Mouse (Mus musculus) gastrocnemius, adult 8-10 months (tissue): ENCODE data around the gene Gja4. TPM values are rescaled to one million over a fixed set of nuclear protein-coding genes. Genes with fewer than 3 reads are reported as not detected.

ENCODE experiments used
- DNase-seq, 2 experiments: peaks; one replicate each; pipeline ENCODE4 v3.0.0; 2022; ENCODE audit warnings: low spot score in 2 of 2
- total RNA-seq, 4 experiments: library from RNA; stranded (reverse); gene quantifications; 2 replicates each; pipeline ENCODE4 v1.2.4; 2022

The Gja4 gene
- total RNA-seq = 1 to 10 TPM; 1.8 to 4.2 (median 2.3) TPM

DNA sequence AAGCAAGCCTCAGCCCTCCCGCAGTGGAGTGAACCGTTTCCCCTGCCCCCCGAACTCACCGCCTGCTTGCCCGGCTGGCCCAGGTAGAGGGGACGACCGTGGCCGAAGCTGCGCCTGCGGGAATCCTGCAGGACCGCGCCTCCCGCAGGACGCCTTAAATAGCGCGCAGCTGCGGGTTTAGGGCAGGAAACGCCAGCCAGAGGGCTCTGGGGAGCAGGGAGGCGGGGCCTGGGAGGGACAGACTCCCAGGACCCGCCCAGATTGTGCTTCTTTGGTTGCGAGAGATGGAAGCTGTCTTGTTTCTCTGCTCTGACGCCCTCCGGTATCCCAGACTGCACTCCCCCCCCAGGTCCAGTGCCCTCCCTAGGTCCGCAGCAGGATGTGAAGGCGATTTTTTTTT lies at the start of gene Gja4:
Gja4 (minus strand) TSS at position 179 of the 400 bp plus-strand sequence.
- peak; percentile 35 to 57 for DNase-seq

DNA sequence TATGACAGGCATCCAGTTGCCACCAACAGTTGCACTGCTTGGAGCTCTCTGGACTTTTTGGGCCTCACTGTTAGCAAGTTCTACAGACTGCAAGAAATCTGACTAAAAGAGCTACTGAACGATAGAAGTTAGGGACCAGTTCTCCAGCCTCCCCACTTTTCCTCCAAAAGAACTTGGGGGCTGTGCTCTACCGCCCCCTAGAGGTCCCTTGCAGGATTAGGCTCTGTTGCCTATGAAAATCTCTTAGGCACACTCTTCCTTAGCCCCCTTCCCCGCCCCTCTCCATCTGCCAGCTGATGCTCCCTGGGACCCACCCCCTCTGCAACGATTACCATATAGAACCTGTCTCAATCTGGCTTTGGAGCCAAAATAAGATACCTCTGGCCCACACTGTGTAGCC lies 49.5 kb upstream of the Gja4 start:
- DNase-seq = no peak

DNA sequence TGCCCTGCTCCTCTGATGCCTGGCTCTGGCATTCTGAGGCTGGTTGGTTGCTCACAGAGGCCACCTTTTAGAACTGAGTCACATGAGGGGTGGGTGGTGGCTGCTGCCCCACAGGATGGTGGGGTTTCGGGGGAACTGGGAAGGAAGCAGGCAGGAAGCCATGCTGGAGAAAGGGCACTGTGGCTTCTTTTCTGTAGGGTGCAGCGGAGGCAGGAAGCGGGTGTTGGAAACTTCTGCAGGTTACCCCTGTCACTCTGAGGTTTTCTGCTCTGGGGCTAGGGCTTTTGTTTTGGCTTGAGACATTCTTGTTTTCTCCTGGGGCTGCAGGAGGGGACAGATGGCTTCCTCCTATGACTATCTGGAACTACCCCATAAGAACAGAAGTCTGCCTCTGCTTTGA lies 48.7 kb upstream of the Gja4 start:
- no peak for DNase-seq

DNA sequence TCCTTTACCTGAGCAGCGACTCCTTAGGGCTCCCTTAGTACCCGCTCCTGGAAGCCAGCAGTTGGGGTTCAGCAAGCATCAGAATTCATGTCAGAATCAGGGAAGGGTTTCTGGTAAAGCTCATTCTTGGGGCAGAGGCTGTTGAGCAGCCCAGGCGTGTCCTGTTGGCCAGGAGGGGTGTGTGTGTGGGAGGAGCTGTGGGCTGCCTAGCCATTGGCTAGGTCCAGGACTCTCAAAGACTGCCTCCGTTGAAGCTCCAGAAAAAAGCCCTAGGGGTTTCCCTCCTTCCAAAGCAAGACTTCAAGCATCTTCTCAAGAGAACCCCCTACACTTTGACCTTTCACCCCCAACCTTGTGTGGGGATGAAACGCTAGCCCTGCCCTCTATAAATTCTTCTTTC lies 44.2 kb upstream of the Gja4 start, which contains the start of gene Gjb5:
Gjb5 (minus strand) TSS at position 164 of the 400 bp plus-strand sequence.
- no peak for DNase-seq

DNA sequence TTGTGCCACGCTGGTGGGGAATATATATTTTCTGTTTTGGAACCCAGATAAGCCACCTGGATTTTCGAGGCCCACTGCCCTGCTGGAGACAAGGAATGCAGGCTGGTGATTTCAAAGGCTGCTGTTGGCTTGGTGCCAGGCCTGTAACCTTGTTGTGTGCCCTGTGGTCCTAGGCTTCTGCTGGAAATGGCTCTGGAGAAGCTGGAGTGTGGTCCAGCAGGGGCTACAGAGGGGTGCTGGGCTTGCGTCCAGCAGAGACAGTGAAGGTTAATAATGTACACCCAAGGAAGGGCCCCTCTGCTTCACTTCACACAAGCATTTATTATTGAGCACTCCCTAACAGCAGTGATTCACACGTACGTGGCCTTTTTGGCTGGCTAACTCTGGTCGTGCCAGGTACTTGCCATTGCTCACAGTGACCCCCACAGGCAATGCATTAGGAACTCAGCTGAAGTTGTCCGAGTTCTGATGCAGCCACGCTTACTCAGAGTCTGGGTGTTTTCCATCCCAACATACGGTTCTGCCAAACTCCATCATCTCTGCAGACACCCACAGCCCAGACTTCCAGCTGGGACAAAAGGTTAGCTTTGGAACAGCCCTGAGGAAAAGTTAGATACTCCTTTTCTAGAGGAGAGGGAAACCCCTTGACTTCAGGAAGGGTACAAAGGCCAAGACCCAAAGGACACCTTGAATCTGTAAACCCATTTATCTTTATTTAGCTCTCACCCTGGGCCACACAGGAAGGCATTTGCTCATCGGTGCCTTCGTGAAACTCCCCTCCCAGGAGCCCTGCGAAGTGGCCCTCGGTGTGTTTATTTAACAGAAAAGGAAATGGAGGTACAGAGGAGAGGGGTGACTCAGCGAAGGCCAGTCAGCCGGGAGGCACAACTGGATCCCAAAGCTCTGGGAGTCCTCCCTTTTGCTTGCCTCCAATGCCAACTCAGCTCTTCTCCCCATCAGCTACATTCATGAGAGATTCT lies 41.0 kb upstream of the Gja4 start:
- DNase-seq = no peak

DNA sequence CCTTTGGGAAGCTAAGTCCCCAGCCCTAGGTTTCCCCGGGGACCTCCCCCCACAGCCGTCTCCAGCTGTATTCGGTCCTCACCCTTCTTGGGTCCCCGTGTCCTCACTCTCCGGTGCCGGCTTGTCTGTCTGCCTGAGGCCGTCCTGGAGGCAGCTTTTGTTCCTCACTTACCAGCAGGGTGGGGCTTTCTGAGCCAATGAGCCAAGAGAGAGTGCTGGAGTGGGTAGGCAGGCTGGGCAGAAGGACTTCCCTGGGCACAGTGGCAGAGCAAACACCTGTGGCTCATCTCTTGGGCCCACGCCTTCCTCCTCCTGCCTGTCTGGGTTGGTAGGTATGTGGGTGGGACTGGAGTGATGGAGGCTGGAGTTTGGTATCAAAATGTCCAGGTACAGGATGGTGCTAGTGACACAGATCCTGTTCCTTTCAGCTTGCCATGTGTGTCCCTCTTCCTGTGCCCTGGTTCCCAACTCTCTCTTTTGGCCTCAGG lies 40.2 kb upstream of the Gja4 start, which contains the start of gene Gjb4:
Gjb4 (minus strand) TSS at position 131 of the 488 bp plus-strand sequence.
- DNase-seq = no peak

DNA sequence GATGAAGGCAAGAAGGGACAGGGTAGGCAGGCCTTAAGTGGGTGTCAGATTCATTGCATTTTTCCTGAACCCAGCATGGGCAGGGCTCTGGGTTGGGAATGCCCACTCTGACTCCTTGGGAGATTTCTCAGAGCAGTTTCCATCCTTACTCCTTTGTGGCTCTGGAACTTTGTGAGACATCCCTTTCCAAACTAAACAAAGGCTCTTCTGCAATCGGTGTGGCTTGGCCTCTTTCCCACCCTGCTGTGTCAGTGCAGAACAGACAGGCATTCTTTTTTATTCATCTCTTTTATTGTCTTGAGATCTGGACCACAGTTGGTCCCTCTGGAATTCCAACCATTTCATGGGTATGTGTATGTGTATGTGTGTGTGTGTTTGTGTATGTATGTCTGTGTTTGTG lies 38.8 kb upstream of the Gja4 start:
- no peak for DNase-seq

DNA sequence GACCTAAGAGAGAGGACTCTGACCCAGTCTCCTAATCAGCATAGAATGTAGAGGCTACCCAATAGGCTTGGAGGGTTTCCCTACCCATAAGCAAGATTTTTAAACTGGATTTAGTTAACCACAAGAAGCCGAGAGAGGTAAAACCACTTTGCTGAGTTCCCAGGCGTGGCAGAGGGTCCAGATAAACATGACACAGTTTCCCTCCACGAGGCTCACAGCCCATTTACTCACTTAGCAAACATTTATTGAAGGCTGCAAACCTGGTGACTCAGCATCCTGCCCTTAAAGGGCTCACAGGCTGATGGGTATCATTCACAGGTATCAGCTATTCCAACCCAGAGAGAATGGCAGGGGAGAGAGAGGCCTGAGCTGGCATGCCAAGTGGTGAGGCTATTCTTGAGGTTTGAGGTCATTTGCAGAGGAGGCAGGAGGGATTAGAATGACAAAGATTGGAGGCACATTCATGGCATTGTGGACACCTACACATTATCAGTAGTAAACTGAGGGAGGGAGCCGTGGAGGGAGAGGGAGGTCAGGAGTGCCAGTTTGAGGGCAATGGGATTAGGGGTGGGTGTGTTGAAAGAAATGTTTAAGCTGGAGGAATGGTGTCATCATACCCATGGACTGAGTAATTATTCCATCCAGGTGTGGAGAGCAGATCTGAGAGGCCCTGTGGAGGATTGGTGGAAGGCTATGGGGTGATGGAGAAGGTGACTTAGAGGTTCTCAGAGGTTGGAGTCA lies 35.9 kb upstream of the Gja4 start:
- no peak for DNase-seq

DNA sequence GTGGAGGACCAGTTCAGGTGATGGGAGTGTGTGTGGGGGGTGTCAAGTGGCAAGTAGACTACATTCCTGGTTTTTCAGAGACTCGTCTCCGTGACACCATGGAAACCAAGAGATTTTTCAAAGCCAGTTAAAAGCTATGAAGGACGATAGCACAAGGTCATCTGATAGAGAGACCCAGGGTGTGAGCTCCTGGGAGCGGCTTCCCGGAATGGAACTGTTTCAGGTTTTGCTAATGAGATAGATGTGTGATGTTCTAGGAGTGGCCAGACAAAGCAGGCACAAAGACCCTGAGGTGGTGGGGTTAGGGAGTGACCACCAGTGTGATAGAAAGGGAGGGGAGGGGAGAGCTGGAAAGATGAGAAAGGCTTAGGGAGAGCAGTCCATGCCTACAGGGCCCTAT lies 31.2 kb upstream of the Gja4 start:
- DNase-seq = no peak

DNA sequence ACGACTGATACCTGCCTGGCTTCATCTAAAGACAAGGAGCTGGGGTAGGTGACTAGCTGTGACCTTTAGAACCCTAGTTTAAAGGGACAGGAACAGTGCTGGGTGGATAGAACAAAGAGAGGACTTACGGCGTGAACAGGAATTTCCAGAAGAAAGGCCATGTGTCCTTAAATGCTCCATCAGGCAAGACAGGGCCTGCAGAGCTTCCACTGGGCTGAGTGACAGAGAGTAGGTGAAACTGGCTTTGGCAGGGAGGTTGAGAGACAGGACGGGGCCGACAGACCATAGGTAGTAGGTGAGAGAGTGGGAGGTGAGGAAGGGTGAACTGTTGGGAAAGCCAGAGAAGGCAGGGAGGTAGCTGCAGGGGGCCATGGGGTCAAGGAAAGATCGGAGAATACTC lies 27.5 kb upstream of the Gja4 start:
- no peak for DNase-seq

DNA sequence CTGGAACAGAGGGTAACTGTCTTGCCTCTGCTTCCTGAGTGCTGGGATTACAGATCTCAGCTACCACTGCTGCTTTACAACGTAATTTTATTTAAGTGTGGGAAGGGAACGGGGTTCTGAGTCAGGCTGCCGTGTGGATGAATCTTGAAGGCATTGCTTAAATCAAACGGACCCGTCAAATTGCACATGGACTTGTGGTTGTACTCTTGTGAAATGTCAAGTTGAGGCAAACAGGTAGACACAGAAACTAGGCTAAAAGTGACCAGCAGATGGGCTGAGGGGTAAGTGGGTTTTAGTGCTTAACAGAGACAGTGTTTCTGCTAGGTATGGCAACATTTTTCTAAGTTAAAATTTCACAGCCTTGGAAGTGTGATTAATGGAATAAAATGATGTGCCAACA lies 23.8 kb upstream of the Gja4 start:
- no peak for DNase-seq

DNA sequence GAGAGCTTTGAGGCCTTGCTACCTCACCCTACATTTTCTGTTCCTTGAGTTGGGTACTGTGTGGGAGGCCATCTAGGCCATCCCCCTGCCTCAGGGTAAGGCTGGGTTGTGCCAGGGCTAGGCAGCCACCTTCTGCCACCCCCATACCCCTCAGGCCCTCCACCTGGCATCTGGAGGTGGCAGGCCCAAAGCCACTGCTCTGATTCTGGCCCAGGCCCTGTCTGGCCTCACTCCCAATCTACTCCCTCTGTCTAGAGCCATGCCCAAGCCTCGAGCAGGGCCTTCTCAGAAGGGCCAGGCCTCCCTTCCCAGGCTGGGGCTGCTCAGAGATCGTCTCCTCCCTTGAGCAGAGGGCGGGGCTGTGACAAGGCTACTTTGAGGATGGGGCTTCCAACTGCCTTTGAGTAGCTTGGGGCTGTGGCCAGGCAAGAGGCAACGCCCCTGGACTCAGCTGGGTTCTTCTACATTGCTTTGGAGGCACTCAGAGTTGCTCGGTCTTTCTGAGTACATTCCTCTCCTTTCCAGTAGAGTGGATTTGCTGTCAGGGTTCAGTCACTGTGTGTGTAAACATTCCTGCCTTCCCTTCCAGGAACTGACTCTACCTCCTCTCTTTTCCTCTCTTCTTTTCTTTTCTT lies 21.1 kb upstream of the Gja4 start:
- no peak for DNase-seq

DNA sequence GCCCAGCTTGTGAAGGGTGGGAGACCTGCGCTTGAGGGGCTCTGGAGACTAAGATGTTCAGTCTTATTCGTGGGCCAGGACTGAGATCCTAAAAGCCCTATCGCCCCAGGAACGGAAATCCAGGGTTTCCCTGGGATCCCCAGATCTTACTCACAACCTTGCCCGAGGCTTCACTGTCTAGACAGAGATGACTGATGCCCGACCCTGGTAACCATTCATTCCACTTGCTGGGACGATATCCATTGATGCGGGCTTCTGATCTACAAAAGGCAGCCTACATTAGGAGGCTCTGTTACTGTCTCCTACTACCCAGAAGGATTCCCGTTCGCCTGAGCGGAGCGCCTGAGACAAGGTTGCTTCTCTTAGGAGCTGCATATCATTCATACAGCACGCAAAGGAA lies 17.3 kb upstream of the Gja4 start:
- DNase-seq = no peak

DNA sequence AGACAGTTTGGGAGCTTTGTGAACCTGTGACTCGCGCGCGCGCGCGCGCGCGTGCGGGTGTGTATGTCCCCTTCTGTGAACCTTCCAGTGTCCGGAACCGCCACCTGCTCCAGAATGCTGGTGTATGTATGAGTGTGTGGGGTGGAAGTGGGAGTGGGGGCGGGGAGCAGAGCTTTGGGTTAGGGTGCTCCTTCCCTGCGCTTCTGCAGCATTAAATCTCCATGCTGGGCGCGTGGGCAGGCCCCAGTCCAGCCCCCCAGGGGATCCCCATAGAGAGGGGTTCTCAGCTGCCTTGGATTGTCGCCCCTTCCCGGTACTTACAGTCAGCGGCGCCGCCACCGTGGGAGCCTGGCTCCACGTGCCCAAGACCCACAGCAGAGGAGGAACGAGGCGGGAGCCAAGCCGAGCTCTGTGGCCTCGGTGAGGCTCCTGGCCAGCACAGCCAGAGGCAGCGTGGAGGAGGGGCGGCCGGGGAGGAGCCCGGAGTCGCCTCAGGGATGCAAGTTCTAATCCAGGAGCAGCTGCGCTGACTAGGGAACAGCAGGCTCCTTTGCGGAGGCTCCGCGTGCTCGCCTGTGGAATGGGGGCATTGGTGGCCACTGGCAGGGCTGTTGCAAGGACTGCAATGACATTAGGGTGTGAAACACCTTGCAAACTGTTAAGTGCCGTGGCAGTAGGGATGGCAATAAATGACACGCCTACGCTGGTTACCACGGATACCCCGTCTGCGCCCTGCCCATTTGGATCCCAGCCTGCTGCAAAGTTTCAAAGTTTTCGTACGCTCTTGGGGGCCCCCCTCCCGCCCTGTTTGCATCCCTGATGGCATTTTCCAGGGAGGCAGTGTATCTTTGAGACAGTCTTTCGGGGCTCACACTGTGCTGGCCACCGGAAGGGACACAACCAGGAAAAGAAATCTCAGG lies 16.6 kb upstream of the Gja4 start, which contains the start of gene Gjb3:
Gjb3 (minus strand) TSS at position 664 of the 920 bp plus-strand sequence.
- no peak for DNase-seq

DNA sequence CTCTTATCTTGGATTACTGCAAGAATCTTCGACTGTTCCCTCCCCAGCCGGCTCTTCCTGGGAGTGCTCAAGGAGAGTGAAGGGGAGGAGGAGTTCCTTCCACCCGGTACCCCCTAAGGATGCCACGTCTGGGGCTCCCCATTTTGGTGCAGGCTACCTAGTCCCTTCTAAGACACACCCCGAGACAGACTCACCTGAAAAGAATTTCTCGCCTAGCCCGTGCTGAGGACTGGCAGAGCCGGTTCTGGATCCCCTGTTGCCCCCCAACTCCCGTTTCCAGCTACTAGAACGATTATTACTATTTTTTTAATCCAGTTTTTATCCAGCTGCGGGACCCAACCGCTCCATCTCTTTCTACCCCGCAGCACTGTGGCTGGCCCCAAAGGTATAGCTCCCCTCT lies 15.9 kb upstream of the Gja4 start:
- no peak for DNase-seq

DNA sequence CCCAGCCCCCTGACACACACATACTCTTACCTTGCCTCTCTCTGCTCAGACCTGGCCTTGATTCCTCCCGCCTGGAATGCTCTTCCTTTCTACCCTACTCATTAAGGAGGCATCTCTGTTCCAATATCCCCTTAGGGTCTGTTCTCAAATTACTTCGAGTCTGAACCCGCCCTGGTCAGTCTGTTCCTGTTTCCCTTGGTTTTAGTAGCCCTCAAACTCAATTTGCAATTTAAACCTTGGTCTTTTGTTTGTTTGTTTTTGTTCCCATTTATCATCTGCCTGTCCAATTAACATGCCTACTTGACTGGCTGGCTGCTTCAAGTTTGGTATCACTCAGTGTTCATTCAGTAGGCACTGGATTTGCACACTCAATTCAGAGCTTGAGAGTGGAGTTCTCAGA lies 15.2 kb upstream of the Gja4 start:
- no peak for DNase-seq

DNA sequence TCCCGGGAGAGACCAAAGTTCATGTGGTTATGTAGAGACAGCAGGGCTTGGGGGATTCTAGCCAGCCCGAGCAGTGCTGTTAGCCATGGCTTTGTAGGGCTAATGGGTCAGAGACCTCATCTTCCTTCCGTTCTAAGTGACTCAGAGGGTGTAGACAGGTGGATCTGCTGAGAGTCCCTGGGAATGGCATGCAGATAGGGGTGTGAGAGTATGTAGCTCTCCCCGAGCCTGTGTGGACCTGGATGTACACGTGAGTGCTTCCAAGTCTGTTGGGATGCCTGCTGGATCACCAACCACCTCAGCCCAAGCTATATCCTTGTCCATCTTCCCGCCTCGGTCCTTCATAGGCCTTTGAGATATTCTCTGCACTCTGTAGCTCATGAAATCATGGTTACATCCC lies 14.5 kb upstream of the Gja4 start:
- no peak for DNase-seq

DNA sequence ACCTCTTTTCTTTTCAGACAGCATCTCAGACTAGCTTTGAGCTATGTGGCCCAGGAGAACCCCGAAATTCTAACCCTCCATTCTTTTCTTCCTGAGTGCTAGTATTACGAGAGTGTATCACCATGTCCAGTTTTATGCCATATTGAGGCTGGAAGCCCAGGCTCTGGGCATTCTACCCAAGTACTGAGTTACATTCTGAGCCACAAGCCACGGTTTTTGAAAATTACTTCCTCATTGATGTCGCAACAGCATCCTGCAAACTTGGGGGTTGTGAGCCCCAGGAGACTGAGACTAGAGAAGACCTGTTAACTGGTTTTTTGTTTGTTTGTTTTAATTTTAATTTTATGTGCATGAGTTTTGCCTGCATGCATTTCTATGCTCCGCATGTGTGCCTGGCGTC lies 13.9 kb upstream of the Gja4 start:
- DNase-seq = no peak

DNA sequence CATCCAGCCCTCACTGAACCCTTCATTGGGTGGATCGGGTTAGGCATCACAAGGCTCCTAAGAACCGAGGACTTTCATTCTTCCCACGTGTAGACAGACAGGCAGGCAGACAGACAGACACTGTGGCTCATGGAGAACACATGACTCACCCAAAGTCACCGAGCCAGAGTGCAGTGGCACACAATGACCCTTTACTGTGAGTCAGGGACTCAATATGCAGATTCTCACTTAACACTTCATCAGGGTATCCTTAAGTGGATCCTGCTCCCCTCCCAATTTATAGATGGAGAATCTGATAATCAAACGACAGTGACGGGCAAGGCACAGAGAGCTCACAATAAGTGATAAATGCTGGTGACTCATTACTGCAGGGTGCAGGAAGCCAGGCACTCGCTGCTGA lies 13.4 kb upstream of the Gja4 start:
- no peak for DNase-seq

DNA sequence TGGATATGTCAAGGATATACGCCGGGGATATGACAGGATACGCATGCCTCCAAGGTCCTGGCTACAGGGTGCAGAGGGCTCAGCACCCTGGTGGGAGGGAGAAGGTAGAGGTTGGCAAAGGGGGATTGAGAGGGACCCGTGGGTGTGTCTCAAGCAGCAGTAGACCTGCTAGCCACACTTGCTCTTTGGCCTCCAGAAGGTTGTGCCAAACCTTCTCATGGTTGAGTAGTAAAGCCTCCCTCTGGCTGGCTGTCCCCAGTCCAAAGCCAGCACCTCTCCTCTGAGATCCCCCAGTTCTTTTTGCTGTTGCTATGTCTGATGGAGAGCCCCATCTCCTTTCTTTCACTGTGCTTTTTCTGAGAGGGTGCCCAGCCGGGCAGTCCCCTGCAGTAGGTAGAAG lies 11.4 kb upstream of the Gja4 start:
- DNase-seq = no peak

DNA sequence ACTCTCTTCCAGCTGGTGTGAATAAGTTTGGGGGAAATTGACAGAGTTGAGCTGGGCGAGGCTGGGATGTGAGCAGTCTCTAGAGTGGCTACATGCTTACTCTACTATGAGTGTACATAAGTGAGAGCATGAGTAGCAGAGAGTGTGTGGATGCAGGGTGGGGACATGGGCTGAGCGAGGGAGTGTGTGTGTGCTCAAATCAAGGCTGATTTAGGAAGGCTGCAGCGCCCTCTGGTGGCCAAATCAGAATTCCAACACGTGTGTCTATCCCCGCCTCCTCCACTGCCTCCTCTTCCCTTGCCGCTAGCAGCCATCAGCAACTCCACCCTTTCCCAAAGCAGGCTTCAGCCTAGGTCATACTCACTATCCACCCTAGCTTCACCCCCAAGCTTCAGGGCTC lies 10.9 kb upstream of the Gja4 start:
- DNase-seq = peak in 1 of 2 experiments; percentile 27
